Mouse (Mus musculus): ENCODE measurements around the gene Dkk2.

The Dkk2 gene

GRCm38 (mm10) chr3:132125227-132125740 is 40.2 kb downstream of the Dkk2 start:
- no peak for DNase-seq (ENCODE audit: low spot score)

DNA sequence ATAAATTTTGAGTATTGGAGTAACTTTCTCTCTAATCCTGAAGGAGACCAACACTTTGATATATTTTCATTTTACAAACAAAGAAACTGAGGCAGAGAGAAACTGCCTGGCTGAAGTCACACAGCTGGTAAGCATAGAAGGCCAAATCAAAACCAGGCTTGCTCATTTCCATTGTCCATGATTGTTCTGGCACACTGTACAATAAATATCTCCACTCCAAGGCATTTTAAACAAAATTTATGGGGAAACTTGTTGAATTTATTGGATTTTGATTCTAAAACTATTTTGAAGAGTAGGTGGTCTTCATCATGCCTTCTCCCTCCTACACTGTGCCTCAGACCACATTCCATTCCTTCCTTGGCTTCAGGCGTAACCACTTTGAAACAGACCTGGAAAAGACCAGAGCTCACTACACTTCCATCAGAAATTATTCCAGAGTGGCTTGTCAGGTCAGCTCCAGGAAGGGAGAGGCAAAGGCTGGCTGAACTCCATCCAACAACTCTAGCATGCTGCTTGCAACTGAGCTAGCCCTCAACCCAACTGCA is 44.7 kb downstream of the Dkk2 start:
- DNase-seq (ENCODE audit: low spot score): no peak

GRCm38 (mm10) chr3:132130781-132131180 is 45.7 kb downstream of the Dkk2 start:
- no peak for DNase-seq (ENCODE audit: low spot score)

DNA sequence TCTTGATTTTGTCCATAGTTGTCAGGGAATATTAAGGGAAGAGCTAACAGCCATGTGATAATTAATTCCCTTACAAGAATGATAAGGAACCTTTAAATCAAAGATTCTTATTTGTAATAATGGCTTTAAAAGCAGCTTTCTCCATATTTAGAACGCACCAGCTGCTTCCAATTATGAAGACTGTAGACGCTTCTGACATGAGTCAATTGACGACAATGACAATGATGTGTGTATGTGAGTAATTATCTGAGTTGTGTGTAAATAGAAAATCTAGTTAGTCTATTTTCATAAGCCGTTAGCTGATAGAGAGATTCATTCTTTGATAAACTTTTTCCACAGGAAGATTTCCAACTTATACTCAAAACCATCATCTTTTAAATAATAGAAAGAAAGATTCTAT is 46.8 kb downstream of the Dkk2 start:
- DNase-seq (ENCODE audit: low spot score): no peak

GRCm38 (mm10) chr3:132134502-132134901 is 49.4 kb downstream of the Dkk2 start:
- DNase-seq (ENCODE audit: low spot score): no peak

DNA sequence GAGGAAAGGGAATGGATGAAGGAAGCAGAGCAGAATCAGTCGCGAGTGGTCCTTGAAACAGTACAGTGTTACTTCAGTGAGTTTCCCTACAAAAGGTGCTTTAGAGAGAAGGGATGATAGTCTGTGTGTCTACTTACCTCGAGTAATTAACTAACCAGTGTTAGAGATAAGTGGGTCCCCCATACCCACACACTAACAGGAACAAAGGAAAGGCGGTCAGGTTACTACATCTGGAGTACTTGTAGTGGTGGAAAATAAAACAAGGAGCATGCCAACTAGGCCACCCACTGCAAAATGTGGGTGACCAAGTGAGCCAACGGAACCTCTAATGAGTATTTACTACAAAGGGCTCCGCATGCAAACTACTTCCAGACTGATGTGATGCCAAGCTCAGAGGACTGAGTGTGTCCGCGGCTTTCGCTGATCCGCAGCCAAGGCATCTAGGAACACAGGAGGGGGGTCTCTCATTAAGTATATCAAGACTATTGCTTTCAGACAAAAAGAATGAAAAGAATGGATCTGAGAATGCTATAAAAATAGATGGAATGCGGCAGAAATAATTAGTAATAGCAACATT is 52.8 kb downstream of the Dkk2 start:
- no peak for DNase-seq (ENCODE audit: low spot score)

- DNase-seq (ENCODE audit: low spot score): no peak
Observed at GRCm38 (mm10) chr3:132141031-132141430, 55.9 kb downstream of the Dkk2 start.

- DNase-seq (ENCODE audit: low spot score): no peak
Observed at GRCm38 (mm10) chr3:132149446-132150025, 64.4 kb downstream of the Dkk2 start.

- no peak for DNase-seq (ENCODE audit: low spot score)
Observed at GRCm38 (mm10) chr3:132158817-132159216, 73.7 kb downstream of the Dkk2 start.

GRCm38 (mm10) chr3:132168911-132169310 is 83.8 kb downstream of the Dkk2 start:
- no peak for DNase-seq (ENCODE audit: low spot score)

DNA sequence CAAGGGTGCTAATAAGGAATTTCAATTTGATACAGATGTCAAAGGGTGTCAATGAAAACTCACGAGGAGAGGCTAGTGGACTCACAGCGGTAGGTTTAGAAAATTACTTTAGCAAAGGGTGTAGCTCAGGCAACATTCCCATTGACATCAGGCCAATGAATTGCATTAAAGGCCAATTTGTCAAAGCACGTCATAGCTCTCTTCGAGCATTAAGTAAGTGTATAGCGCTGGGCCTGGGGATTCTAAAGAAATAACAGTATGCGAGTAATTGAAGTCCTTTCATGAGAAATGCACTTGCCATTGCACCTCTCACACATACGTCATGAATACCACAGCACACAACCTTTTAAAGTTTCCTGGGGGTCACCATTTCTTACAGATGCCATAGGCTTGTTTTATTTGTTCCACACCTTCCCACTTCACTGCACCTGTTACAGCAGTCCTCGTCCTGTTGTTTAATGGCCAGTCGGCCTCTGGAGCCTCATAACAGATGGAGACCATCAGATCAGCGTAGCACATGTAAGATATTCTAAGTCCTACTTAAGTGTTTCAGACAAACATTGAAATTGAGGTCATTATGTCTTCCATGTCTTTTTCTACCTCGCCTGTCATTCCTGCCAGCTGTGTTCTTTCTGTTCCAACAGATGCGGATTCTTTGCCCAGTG is 101.9 kb downstream of the Dkk2 start:
- no peak for DNase-seq (ENCODE audit: low spot score)

- DNase-seq (ENCODE audit: low spot score): no peak
Observed at GRCm38 (mm10) chr3:132201950-132202349, 116.9 kb downstream of the Dkk2 start.

DNA sequence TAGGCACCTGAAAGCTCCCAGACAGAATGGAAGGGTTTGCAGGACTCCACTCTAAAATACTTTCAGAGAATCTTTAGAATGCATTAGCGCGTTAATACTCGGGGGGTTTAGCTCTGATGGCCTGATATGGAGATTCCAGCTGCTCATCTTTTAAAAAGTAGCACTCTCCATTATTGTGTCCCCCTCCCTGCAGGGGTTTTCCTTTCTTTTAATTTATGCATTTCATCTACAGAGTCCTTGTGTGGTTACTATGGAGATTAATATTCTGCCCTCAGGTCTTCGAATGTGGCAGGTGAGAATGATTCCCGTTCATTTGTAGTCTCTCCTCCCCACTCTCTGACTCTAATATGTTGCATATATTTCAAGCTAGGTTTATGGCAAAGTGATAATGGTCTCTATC is 117.6 kb downstream of the Dkk2 start:
- DNase-seq (ENCODE audit: low spot score): no peak

- DNase-seq (ENCODE audit: low spot score): peak; percentile 8
Observed at GRCm38 (mm10) chr3:132207469-132207868, 122.4 kb downstream of the Dkk2 start.

DNA sequence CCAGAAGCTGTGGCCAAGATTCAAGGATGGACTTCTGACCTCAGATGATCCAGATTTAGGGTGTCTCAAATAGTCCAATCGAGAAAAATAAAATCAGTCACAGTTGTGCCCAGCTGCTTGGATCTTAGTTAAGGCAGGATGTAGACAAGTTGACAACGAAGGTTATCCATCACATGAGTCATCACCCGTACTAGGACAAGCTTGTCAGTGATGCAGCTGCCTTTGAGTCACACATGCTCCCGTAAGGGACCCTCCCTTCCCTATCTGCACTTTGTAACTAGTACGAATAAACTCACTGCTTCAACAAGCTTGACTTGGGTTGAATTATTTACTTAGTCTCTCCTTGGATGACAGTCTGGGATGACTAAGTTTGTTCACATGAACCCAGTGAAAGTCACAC is 126.2 kb downstream of the Dkk2 start:
- no peak for DNase-seq (ENCODE audit: low spot score)

GRCm38 (mm10) chr3:132219977-132220487 is 134.9 kb downstream of the Dkk2 start:
- no peak for DNase-seq (ENCODE audit: low spot score)

- no peak for DNase-seq (ENCODE audit: low spot score)
Observed at GRCm38 (mm10) chr3:132227622-132228021, 142.5 kb downstream of the Dkk2 start.

Measured in testis, postnatal 14 days (tissue).